In the genomic region with DNA sequence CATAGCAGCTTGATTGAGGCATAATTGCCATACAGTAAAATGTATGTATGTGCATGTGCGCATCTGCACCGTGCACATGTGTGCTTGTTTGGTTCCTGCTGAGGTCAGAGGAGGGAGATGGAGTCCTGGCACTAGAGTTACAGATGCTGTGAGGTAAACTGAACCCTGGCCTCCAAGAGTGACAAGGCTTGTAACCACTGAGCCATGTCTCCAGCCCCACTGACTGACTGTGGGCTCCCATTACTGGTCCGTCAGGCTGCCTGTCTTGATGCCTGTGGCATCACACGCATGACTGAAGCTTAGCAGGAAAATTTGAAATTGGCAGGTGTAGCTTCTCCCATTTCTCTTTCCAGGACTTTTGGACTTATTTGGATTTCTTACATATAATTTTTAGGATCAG, we compare ENCODE assay signal across 15 mouse cellular contexts. TPM values are rescaled to one million over a fixed set of nuclear protein-coding genes. Genes with fewer than 3 reads are reported as not detected.
DNase-seq lines count a peak whose midpoint lies in the region; ATAC-seq and TF ChIP-seq lines count a peak whose summit lies in the region.
"Had no signal": no experiment of that assay in that cellular context is flagged by ENCODE, and none has a peak within 500 bp of the region (broad histone marks: within the 10 kb centered on the region; RNA-seq: fewer than 3 reads in every experiment).

No protein-coding gene starts in this region.

- H3K36me3 ChIP-seq in forebrain, embryonic 12.5 days (replicated peaks): peaks cover 6% of the 10 kb centered on the region
- peaks cover 9% of the 10 kb centered on the region for H3K36me3 ChIP-seq in forebrain, embryonic 13.5 days (ENCODE audit: poor library complexity, severe bottlenecking)
- peaks cover 48% of the 10 kb centered on the region for H3K36me3 ChIP-seq in limb, embryonic 12.5 days
- H3K36me3 ChIP-seq in limb, embryonic 10.5 days: peaks cover 53% of the 10 kb centered on the region
- peaks cover 5% of the 10 kb centered on the region; the same call in 1 of the 2 replicates for H3K36me3 ChIP-seq in liver, postnatal 0 days (replicated peaks; ENCODE audit: insufficient read depth, low read length)

- no peaks in the 10 kb centered on the region for H3K9me3 ChIP-seq in forebrain, embryonic 12.5 days
- H3K9me3 ChIP-seq in forebrain, embryonic 13.5 days (replicated peaks): no peaks in the 10 kb centered on the region
- H3K9me3 ChIP-seq in limb, embryonic 12.5 days: no peaks in the 10 kb centered on the region
- H3K9me3 ChIP-seq in limb, embryonic 10.5 days (replicated peaks): no peaks in the 10 kb centered on the region
- no peaks in the 10 kb centered on the region for H3K9me3 ChIP-seq in liver, postnatal 0 days (ENCODE audit: low read length)
- H3K9me3 ChIP-seq: midbrain, embryonic 12.5 days; neural tube, embryonic 13.5 days had no signal

- H3K4me2 ChIP-seq in forebrain, embryonic 12.5 days: no peak overlapping the region
- no peak overlapping the region for H3K4me2 ChIP-seq in forebrain, embryonic 13.5 days
- no peak overlapping the region for H3K4me2 ChIP-seq in limb, embryonic 12.5 days
- H3K4me2 ChIP-seq in liver, postnatal 0 days (ENCODE audit: low read depth, low read length): no peak overlapping the region
- H3K4me2 ChIP-seq: hindbrain, embryonic 14.5 days; midbrain, embryonic 12.5 days; neural tube, embryonic 13.5 days had no signal

- H3K27ac ChIP-seq in forebrain, embryonic 12.5 days: 0 out of 2 replicates have a peak overlapping the region, but pooled peaks have one; percentile 36
- H3K27ac ChIP-seq in forebrain, embryonic 13.5 days: no peak overlapping the region
- peak overlapping the region; percentile 72 for H3K27ac ChIP-seq in limb, embryonic 12.5 days
- no peak overlapping the region for H3K27ac ChIP-seq in limb, embryonic 10.5 days
- no peak overlapping the region for H3K27ac ChIP-seq in liver, postnatal 0 days (ENCODE audit: low read depth)
- H3K27ac ChIP-seq: hindbrain, embryonic 14.5 days; left cerebral cortex, adult 2 months; midbrain, embryonic 12.5 days; neural tube, embryonic 13.5 days had no signal

- no peaks in the 10 kb centered on the region for H3K27me3 ChIP-seq in forebrain, embryonic 12.5 days
- H3K27me3 ChIP-seq in forebrain, embryonic 13.5 days: no peaks in the 10 kb centered on the region
- H3K27me3 ChIP-seq in limb, embryonic 12.5 days: no peaks in the 10 kb centered on the region
- no peaks in the 10 kb centered on the region for H3K27me3 ChIP-seq in limb, embryonic 10.5 days (ENCODE audit: low read depth, poor library complexity, severe bottlenecking)
- H3K27me3 ChIP-seq in liver, postnatal 0 days (ENCODE audit: insufficient read depth, low read length): no peaks in the 10 kb centered on the region
- H3K27me3 ChIP-seq: midbrain, embryonic 12.5 days; neural tube, embryonic 13.5 days had no signal

- no peak for TF ChIP-seq EP300 in liver, postnatal 0 days (IDR thresholded peaks at IDR 0.05; ENCODE audit: low read depth)

- TF ChIP-seq CTCF in liver, postnatal 0 days (IDR thresholded peaks at IDR 0.05; ENCODE audit: low read depth): no peak

- 83% methylated on average over 4 of the region's 4 CpGs for WGBS in forebrain, embryonic 12.5 days
- 88% methylated on average over 4 of the region's 4 CpGs for WGBS in forebrain, embryonic 13.5 days
- WGBS in limb, embryonic 12.5 days: 82% methylated on average over 4 of the region's 4 CpGs
- WGBS in limb, embryonic 10.5 days: 95% methylated on average over 4 of the region's 4 CpGs
- WGBS in liver, postnatal 0 days (ENCODE audit: insufficient replicate concordance): 82% methylated on average over 4 of the region's 4 CpGs

- no peak for DNase-seq in limb, embryonic 10.5 days (ENCODE audit: low spot score)
- DNase-seq in kidney, postnatal 14 days: peak; percentile 34
- DNase-seq in liver, postnatal 0 days: no peak
- DNase-seq in adrenal gland, adult (ENCODE audit: inconsistent age in 2 of 2, low spot score in 1 of 2): no peak
- no peak for DNase-seq in thymus, postnatal 25 days
- DNase-seq: forebrain, postnatal 0 days; lung, adult 2 months; right cerebral cortex, postnatal 4 days had no signal

- no peaks in the 10 kb centered on the region; the same call in 1 of the 2 replicates for H3K4me1 ChIP-seq in forebrain, embryonic 12.5 days
- H3K4me1 ChIP-seq in forebrain, embryonic 13.5 days: no peaks in the 10 kb centered on the region
- H3K4me1 ChIP-seq in limb, embryonic 12.5 days (replicated peaks): peaks cover 12% of the 10 kb centered on the region
- peaks cover 9% of the 10 kb centered on the region; the same call in 1 of the 2 replicates for H3K4me1 ChIP-seq in limb, embryonic 10.5 days
- no peaks in the 10 kb centered on the region for H3K4me1 ChIP-seq in liver, postnatal 0 days (ENCODE audit: insufficient read depth)
- H3K4me1 ChIP-seq: midbrain, embryonic 12.5 days; neural tube, embryonic 13.5 days had no signal

- no peak overlapping the region for H3K9ac ChIP-seq in forebrain, embryonic 12.5 days
- no peak overlapping the region for H3K9ac ChIP-seq in forebrain, embryonic 13.5 days
- H3K9ac ChIP-seq in limb, embryonic 12.5 days (replicated peaks): no peak overlapping the region
- no peak overlapping the region for H3K9ac ChIP-seq in liver, postnatal 0 days (replicated peaks)
- H3K9ac ChIP-seq: forebrain, postnatal 0 days; hindbrain, embryonic 14.5 days; midbrain, embryonic 12.5 days; neural tube, embryonic 13.5 days had no signal

- no peak for ATAC-seq in forebrain, embryonic 12.5 days (ENCODE audit: low FRiP score)
- ATAC-seq in forebrain, embryonic 13.5 days: no peak
- ATAC-seq in limb, embryonic 12.5 days (ENCODE audit: insufficient number of reproducible peaks, insufficient read depth, low FRiP score, low TSS enrichment, low read depth): no peak
- ATAC-seq in liver, postnatal 0 days: no peak
- ATAC-seq: forebrain, postnatal 0 days had no signal

- no peak overlapping the region for H3K4me3 ChIP-seq in forebrain, embryonic 12.5 days (replicated peaks)
- H3K4me3 ChIP-seq in forebrain, embryonic 13.5 days: no peak overlapping the region
- H3K4me3 ChIP-seq in limb, embryonic 12.5 days (replicated peaks): no peak overlapping the region
- H3K4me3 ChIP-seq in limb, embryonic 10.5 days: no peak overlapping the region
- no peak overlapping the region for H3K4me3 ChIP-seq in liver, postnatal 0 days (ENCODE audit: low read depth, low read length)
- H3K4me3 ChIP-seq: left cerebral cortex, adult 2 months; midbrain, embryonic 12.5 days; neural tube, embryonic 13.5 days had no signal

RNA-seq across cellular contexts. Expression of gene Syde2, which starts 23.1 kb away (rescaled TPM):
- 0.97 and 1.5 TPM in 2 replicates for polyA plus RNA-seq in forebrain, embryonic 12.5 days (2016; fragmentation: Nextera tagmentation; extraction: Ambion mirVana)
- polyA plus RNA-seq in forebrain, embryonic 13.5 days (2015; fragmentation: Nextera tagmentation; extraction: Ambion mirVana): 0.59 and 0.88 TPM in 2 replicates
- polyA plus RNA-seq in limb, embryonic 12.5 days (2016; fragmentation: Nextera tagmentation; extraction: Ambion mirVana): 2.5 and 3.3 TPM in 2 replicates
- polyA plus RNA-seq in limb, embryonic 10.5 days (2016; fragmentation: Nextera tagmentation; extraction: Ambion mirVana): 1.2 and 1.3 TPM in 2 replicates
- 0.47 and 0.70 TPM in 2 replicates for polyA plus RNA-seq in liver, postnatal 0 days (2015; fragmentation: Nextera tagmentation; extraction: Ambion mirVana)

Comparison
In these comparisons a context has a peak if more than half of its experiments do, and no peak if none do; other contexts are left out.
1. H3K27ac ChIP-seq: peak in forebrain, embryonic 12.5 days (single experiment) and limb, embryonic 12.5 days (single experiment); none in forebrain, embryonic 13.5 days (single experiment), limb, embryonic 10.5 days (single experiment) and liver, postnatal 0 days (single experiment).